15 mouse cellular contexts compared by ENCODE assay signal in genomic region chr8:3694121-3694520, GRCm38 (mm10). TPM values are rescaled to one million over a fixed set of nuclear protein-coding genes. Genes with fewer than 3 reads are reported as not detected.
DNase-seq lines count a peak whose midpoint lies in the region; ATAC-seq lines count a peak whose summit lies in the region.
"Had no signal": no experiment of that assay in that cellular context is flagged by ENCODE, and none has a peak within 500 bp of the region (broad histone marks: within the 10 kb centered on the region; RNA-seq: fewer than 3 reads in every experiment).

TSS of gene Fcer2a (minus strand) at chr8:3694175.

- intact Hi-C loops in left cerebral cortex, postnatal 14 days (cut with DNase I), result no loop called here

- ATAC-seq in neutrophil, adult 5-6 weeks (ENCODE audit: extremely low read depth, insufficient number of reproducible peaks, low FRiP score, poor library complexity, severe bottlenecking), result peak; percentile 90
- ATAC-seq: forebrain, embryonic 13.5 days; forebrain, postnatal 0 days had no signal

- peak; percentile 24 for DNase-seq in lung, postnatal 36 days
- no peak for DNase-seq in lung, postnatal 4 days
- peak; percentile 78 for DNase-seq in A20 (ENCODE audit: low read depth, low spot score)
- DNase-seq in B cell, adult 2 months, result peak; percentile 60 to 73
- DNase-seq in left cerebral cortex, postnatal 14 days (ENCODE audit: low spot score in 2 of 2), result no peak
- DNase-seq in urinary bladder, adult 18-20 months (ENCODE audit: low spot score in 2 of 2), result no peak
- DNase-seq: adrenal gland, adult 2 months; adrenal gland, postnatal 25 days; cerebellum, adult 2 months; cerebellum, postnatal 10 days; forebrain, postnatal 0 days; gastrocnemius, postnatal 14 days had no signal

RNA-seq across cellular contexts. Expression of gene Fcer2a, which starts in this region (rescaled TPM):
- total RNA-seq in neutrophil, adult 5-6 weeks (2017), result 390 and 391 TPM in 2 replicates
- total RNA-seq in left cerebral cortex, postnatal 14 days (2021), result not detected
- total RNA-seq: forebrain, postnatal 0 days; gastrocnemius, adult 18-20 months had no signal

Comparison
In these comparisons a context has a peak if more than half of its experiments do, and no peak if none do; other contexts are left out.
1. RNA of gene Fcer2a (total RNA-seq): 390 to 391 TPM in neutrophil, adult 5-6 weeks; not detected in left cerebral cortex, postnatal 14 days; every median in the first group is over 100 times any median in the second.
2. DNase-seq: peak in lung, postnatal 36 days (single experiment), A20 (single experiment) and B cell, adult 2 months (2 of 2); none in lung, postnatal 4 days (0 of 2), left cerebral cortex, postnatal 14 days (0 of 2) and urinary bladder, adult 18-20 months (0 of 2).